Mouse (Mus musculus): ENCODE measurements around the gene Mog. TPM values are rescaled to one million over a fixed set of nuclear protein-coding genes. Genes with fewer than 3 reads are reported as not detected.

Mog gene
- polyA plus RNA-seq, 2 experiments, result not detected

GRCm38 (mm10) chr17:36971172-36971850 is 51.9 kb downstream of the Mog start:
- H3K9me3 ChIP-seq (ENCODE audit: control insufficient read depth, low read length), result no peaks in the 10 kb centered on the region
- 78% methylated on average over 6 of the region's 6 CpGs for WGBS
- no peak for TF ChIP-seq POLR2A (IDR thresholded peaks at IDR 0.05; ENCODE audit: borderline replicate concordance, extremely low read depth, insufficient read depth, insufficient read length)
- DNase-seq (ENCODE audit: low spot score) (no peak), ATAC-seq (ENCODE audit: low FRiP score, low read depth) (no peak)
- H3K27ac ChIP-seq (replicated peaks; ENCODE audit: low read depth, low read length), result no peak overlapping the region
- no peaks in the 10 kb centered on the region for H3K36me3 ChIP-seq (ENCODE audit: control insufficient read depth, insufficient read depth, low read length)
- no peak overlapping the region for H3K4me3 ChIP-seq (replicated peaks; ENCODE audit: low read length)
- no peaks in the 10 kb centered on the region for H3K4me1 ChIP-seq (ENCODE audit: control insufficient read depth, insufficient read depth, low read length)
- no peak overlapping the region for H3K4me2 ChIP-seq (replicated peaks; ENCODE audit: low read depth, low read length, severe bottlenecking)
- no peaks in the 10 kb centered on the region for H3K27me3 ChIP-seq (ENCODE audit: control insufficient read depth, insufficient read depth, low read length)
- no peak overlapping the region for H3K9ac ChIP-seq (ENCODE audit: low read depth, low read length, severe bottlenecking)

- no peak for DNase-seq (ENCODE audit: low spot score)
- Histone ChIP-seq H3K4me2 (replicated peaks; ENCODE audit: low read depth, low read length, severe bottlenecking) (no peak overlapping the region), H3K4me3 (replicated peaks; ENCODE audit: low read length) (no peak overlapping the region), H3K4me1 (ENCODE audit: control insufficient read depth, insufficient read depth, low read length) (no peaks in the 10 kb centered on the region), H3K36me3 (ENCODE audit: control insufficient read depth, insufficient read depth, low read length) (no peaks in the 10 kb centered on the region), H3K27me3 (ENCODE audit: control insufficient read depth, insufficient read depth, low read length) (no peaks in the 10 kb centered on the region), H3K9ac (ENCODE audit: low read depth, low read length, severe bottlenecking) (no peak overlapping the region), H3K27ac (replicated peaks; ENCODE audit: low read depth, low read length) (no peak overlapping the region), H3K9me3 (ENCODE audit: control insufficient read depth, low read length) (no peaks in the 10 kb centered on the region)
- 80% methylated on average over 14 of the region's 14 CpGs for WGBS
- no peak for ATAC-seq (ENCODE audit: low FRiP score, low read depth)
- no peak for TF ChIP-seq POLR2A (IDR thresholded peaks at IDR 0.05; ENCODE audit: borderline replicate concordance, extremely low read depth, insufficient read depth, insufficient read length)
These were observed 52.8 kb downstream of the Mog start for GRCm38 (mm10) chr17:36970316-36970890.

DNA sequence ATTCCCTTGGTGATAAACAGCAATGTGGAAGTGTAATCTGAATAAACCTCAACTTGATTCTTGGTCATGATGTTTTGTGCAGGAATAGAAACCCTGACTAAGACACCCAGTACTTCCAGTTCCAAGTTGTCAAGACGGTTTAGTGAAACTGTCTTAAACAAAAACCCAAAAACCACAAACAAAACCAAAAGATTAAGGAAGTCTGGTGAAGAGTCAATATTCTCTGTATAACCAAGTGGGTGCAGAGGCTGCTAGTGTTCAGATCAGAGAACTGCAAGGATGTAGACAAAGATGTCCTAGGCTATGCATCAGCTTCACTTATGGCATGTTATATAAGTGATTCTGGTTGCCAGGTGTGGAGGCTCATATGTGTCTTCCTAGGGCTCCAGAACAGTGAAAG is 56.3 kb downstream of the Mog start:
- no peak for TF ChIP-seq POLR2A (IDR thresholded peaks at IDR 0.05; ENCODE audit: borderline replicate concordance, extremely low read depth, insufficient read depth, insufficient read length)
- WGBS, result 81% methylated on average over 1 of the region's 1 CpGs
- H3K4me3 ChIP-seq (replicated peaks; ENCODE audit: low read length), result no peak overlapping the region
- H3K9ac ChIP-seq (ENCODE audit: low read depth, low read length, severe bottlenecking), result no peak overlapping the region
- ATAC-seq (ENCODE audit: low FRiP score, low read depth), result no peak
- H3K36me3 ChIP-seq (ENCODE audit: control insufficient read depth, insufficient read depth, low read length), result no peaks in the 10 kb centered on the region
- H3K4me2 ChIP-seq (replicated peaks; ENCODE audit: low read depth, low read length, severe bottlenecking), result no peak overlapping the region
- H3K27ac ChIP-seq (replicated peaks; ENCODE audit: low read depth, low read length), result no peak overlapping the region
- H3K9me3 ChIP-seq (ENCODE audit: control insufficient read depth, low read length), result no peaks in the 10 kb centered on the region
- H3K27me3 ChIP-seq (ENCODE audit: control insufficient read depth, insufficient read depth, low read length), result no peaks in the 10 kb centered on the region
- no peaks in the 10 kb centered on the region for H3K4me1 ChIP-seq (ENCODE audit: control insufficient read depth, insufficient read depth, low read length)
- no peak for DNase-seq (ENCODE audit: low spot score)

DNA sequence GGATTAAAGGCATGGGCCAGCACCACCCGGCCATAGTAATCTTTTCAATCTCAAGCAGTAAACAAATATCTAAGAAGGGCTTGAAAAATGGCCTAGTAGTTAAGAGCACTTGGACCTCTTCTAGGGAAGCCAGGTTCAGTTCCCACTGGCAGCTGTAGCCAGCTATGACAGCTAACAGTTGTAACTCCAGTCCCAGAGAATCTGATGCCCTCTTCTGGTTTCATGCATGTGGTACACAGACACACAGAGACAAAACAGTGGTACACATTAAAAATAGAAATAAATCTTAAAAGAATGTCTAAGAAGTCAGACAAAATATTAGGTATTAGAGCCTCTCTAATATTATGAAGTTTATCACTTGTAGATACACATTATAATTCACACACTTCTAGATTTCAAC is 62.1 kb downstream of the Mog start:
- H3K9ac ChIP-seq (ENCODE audit: low read depth, low read length, severe bottlenecking), result no peak overlapping the region
- TF ChIP-seq POLR2A (IDR thresholded peaks at IDR 0.05; ENCODE audit: borderline replicate concordance, extremely low read depth, insufficient read depth, insufficient read length), result no peak
- no peak overlapping the region for H3K4me2 ChIP-seq (replicated peaks; ENCODE audit: low read depth, low read length, severe bottlenecking)
- WGBS, result 83% methylated on average over 1 of the region's 1 CpGs
- H3K27ac ChIP-seq (replicated peaks; ENCODE audit: low read depth, low read length), result no peak overlapping the region
- H3K36me3 ChIP-seq (ENCODE audit: control insufficient read depth, insufficient read depth, low read length), result peaks cover 8% of the 10 kb centered on the region; the same call in 1 of the 2 replicates
- peaks cover 7% of the 10 kb centered on the region for H3K4me1 ChIP-seq (ENCODE audit: control insufficient read depth, insufficient read depth, low read length)
- no peaks in the 10 kb centered on the region for H3K27me3 ChIP-seq (ENCODE audit: control insufficient read depth, insufficient read depth, low read length)
- no peak for ATAC-seq (ENCODE audit: low FRiP score, low read depth)
- H3K9me3 ChIP-seq (ENCODE audit: control insufficient read depth, low read length), result no peaks in the 10 kb centered on the region
- no peak for DNase-seq (ENCODE audit: low spot score)
- no peak overlapping the region for H3K4me3 ChIP-seq (replicated peaks; ENCODE audit: low read length)

Other genes with a start within 250 kb of the Mog start
- not detected in 2 replicates for gene H2-M10.6, start 211.2 kb downstream of the Mog start, polyA plus RNA-seq (2012; rRNA removed)
- not detected in 2 replicates for gene H2-M10.6, start 211.2 kb downstream of the Mog start, polyA plus RNA-seq (2014; fragmentation: Nextera tagmentation; extraction: Ambion mirVana)
- 41.0 and 43.5 TPM in 2 replicates for gene Trim26, start 186.3 kb downstream of the Mog start, polyA plus RNA-seq (2012; rRNA removed)
- gene Trim26, start 186.3 kb downstream of the Mog start, polyA plus RNA-seq (2014; fragmentation: Nextera tagmentation; extraction: Ambion mirVana), result 33.9 and 38.1 TPM in 2 replicates
- gene Trim15, start 156.2 kb downstream of the Mog start, polyA plus RNA-seq (2012; rRNA removed), result not detected in 2 replicates
- gene Trim15, start 156.2 kb downstream of the Mog start, polyA plus RNA-seq (2014; fragmentation: Nextera tagmentation; extraction: Ambion mirVana), result 0.18 and 0.21 TPM in 2 replicates
- gene Trim10, start 153.8 kb downstream of the Mog start, polyA plus RNA-seq (2012; rRNA removed), result 0.67 and 0.91 TPM in 2 replicates
- gene Trim10, start 153.8 kb downstream of the Mog start, polyA plus RNA-seq (2014; fragmentation: Nextera tagmentation; extraction: Ambion mirVana), result 2.7 and 3.1 TPM in 2 replicates
- 0.08 TPM in 1 of 2 replicates, not detected in the other for gene Trim40, start 133.3 kb downstream of the Mog start, polyA plus RNA-seq (2012; rRNA removed)
- not detected in 2 replicates for gene Trim40, start 133.3 kb downstream of the Mog start, polyA plus RNA-seq (2014; fragmentation: Nextera tagmentation; extraction: Ambion mirVana)
- not detected in 2 replicates for gene Trim31, start 125.3 kb downstream of the Mog start, polyA plus RNA-seq (2012; rRNA removed)
- gene Trim31, start 125.3 kb downstream of the Mog start, polyA plus RNA-seq (2014; fragmentation: Nextera tagmentation; extraction: Ambion mirVana), result not detected in 2 replicates
- 3.2 and 4.0 TPM in 2 replicates for gene Rnf39, start 80.5 kb downstream of the Mog start, polyA plus RNA-seq (2012; rRNA removed)
- gene Rnf39, start 80.5 kb downstream of the Mog start, polyA plus RNA-seq (2014; fragmentation: Nextera tagmentation; extraction: Ambion mirVana), result 2.8 and 3.5 TPM in 2 replicates
- 81.5 and 116 TPM in 2 replicates for gene Ppp1r11, start 71.7 kb downstream of the Mog start, polyA plus RNA-seq (2012; rRNA removed)
- 125 and 128 TPM in 2 replicates for gene Ppp1r11, start 71.7 kb downstream of the Mog start, polyA plus RNA-seq (2014; fragmentation: Nextera tagmentation; extraction: Ambion mirVana)
- gene Znrd1, start 64.8 kb downstream of the Mog start, polyA plus RNA-seq (2012; rRNA removed), result 73.7 and 81.6 TPM in 2 replicates
- gene Znrd1, start 64.8 kb downstream of the Mog start, polyA plus RNA-seq (2014; fragmentation: Nextera tagmentation; extraction: Ambion mirVana), result 103 and 108 TPM in 2 replicates
- 1.8 and 5.9 TPM in 2 replicates for gene Znrd1as, start 64.8 kb downstream of the Mog start, polyA plus RNA-seq (2012; rRNA removed)
- 5.8 and 5.9 TPM in 2 replicates for gene Znrd1as, start 64.8 kb downstream of the Mog start, polyA plus RNA-seq (2014; fragmentation: Nextera tagmentation; extraction: Ambion mirVana)
- gene 2410137M14Rik, start 42.2 kb downstream of the Mog start, polyA plus RNA-seq (2012; rRNA removed), result 0.53 and 0.58 TPM in 2 replicates
- not detected in 2 replicates for gene 2410137M14Rik, start 42.2 kb downstream of the Mog start, polyA plus RNA-seq (2014; fragmentation: Nextera tagmentation; extraction: Ambion mirVana)
- 6.3 and 7.4 TPM in 2 replicates for gene H2-M5, start 33.9 kb downstream of the Mog start, polyA plus RNA-seq (2012; rRNA removed)
- gene H2-M5, start 33.9 kb downstream of the Mog start, polyA plus RNA-seq (2014; fragmentation: Nextera tagmentation; extraction: Ambion mirVana), result 0.29 and 0.61 TPM in 2 replicates
- gene Zfp57, start 22.2 kb downstream of the Mog start, polyA plus RNA-seq (2012; rRNA removed), result 140 and 149 TPM in 2 replicates
- gene Zfp57, start 22.2 kb downstream of the Mog start, polyA plus RNA-seq (2014; fragmentation: Nextera tagmentation; extraction: Ambion mirVana), result 85.9 and 86.1 TPM in 2 replicates
- 111 and 139 TPM in 2 replicates for gene Gabbr1, start 22.6 kb upstream of the Mog start, polyA plus RNA-seq (2012; rRNA removed)
- 8.4 and 11.1 TPM in 2 replicates for gene Gabbr1, start 22.6 kb upstream of the Mog start, polyA plus RNA-seq (2014; fragmentation: Nextera tagmentation; extraction: Ambion mirVana)
- not detected in 2 replicates for gene Olfr90, start 65.1 kb upstream of the Mog start, polyA plus RNA-seq (2012; rRNA removed)
- gene Olfr90, start 65.1 kb upstream of the Mog start, polyA plus RNA-seq (2014; fragmentation: Nextera tagmentation; extraction: Ambion mirVana), result not detected in 2 replicates
- not detected in 2 replicates for gene Olfr91, start 74.9 kb upstream of the Mog start, polyA plus RNA-seq (2012; rRNA removed)
- gene Olfr91, start 74.9 kb upstream of the Mog start, polyA plus RNA-seq (2014; fragmentation: Nextera tagmentation; extraction: Ambion mirVana), result 0.07 TPM in 1 of 2 replicates, not detected in the other
- gene Olfr92, start 96.7 kb upstream of the Mog start, polyA plus RNA-seq (2012; rRNA removed), result not detected in 2 replicates
- gene Olfr92, start 96.7 kb upstream of the Mog start, polyA plus RNA-seq (2014; fragmentation: Nextera tagmentation; extraction: Ambion mirVana), result not detected in 2 replicates
- gene Olfr93, start 138.1 kb upstream of the Mog start, polyA plus RNA-seq (2012; rRNA removed), result not detected in 2 replicates
- not detected in 2 replicates for gene Olfr93, start 138.1 kb upstream of the Mog start, polyA plus RNA-seq (2014; fragmentation: Nextera tagmentation; extraction: Ambion mirVana)
- gene Ubd, start 170.5 kb upstream of the Mog start, polyA plus RNA-seq (2012; rRNA removed), result not detected in 2 replicates
- not detected in 2 replicates for gene Ubd, start 170.5 kb upstream of the Mog start, polyA plus RNA-seq (2014; fragmentation: Nextera tagmentation; extraction: Ambion mirVana)
- gene Olfr94, start 177.6 kb upstream of the Mog start, polyA plus RNA-seq (2012; rRNA removed), result not detected in 2 replicates
- not detected in 2 replicates for gene Olfr94, start 177.6 kb upstream of the Mog start, polyA plus RNA-seq (2014; fragmentation: Nextera tagmentation; extraction: Ambion mirVana)
- gene Olfr95, start 189.7 kb upstream of the Mog start, polyA plus RNA-seq (2012; rRNA removed), result not detected in 2 replicates
- not detected in 2 replicates for gene Olfr95, start 189.7 kb upstream of the Mog start, polyA plus RNA-seq (2014; fragmentation: Nextera tagmentation; extraction: Ambion mirVana)
- gene Olfr96, start 196.7 kb upstream of the Mog start, polyA plus RNA-seq (2012; rRNA removed), result not detected in 2 replicates
- gene Olfr96, start 196.7 kb upstream of the Mog start, polyA plus RNA-seq (2014; fragmentation: Nextera tagmentation; extraction: Ambion mirVana), result not detected in 2 replicates
- gene Olfr97, start 213.9 kb upstream of the Mog start, polyA plus RNA-seq (2012; rRNA removed), result not detected in 2 replicates
- not detected in 2 replicates for gene Olfr97, start 213.9 kb upstream of the Mog start, polyA plus RNA-seq (2014; fragmentation: Nextera tagmentation; extraction: Ambion mirVana)
- gene Olfr98, start 240.4 kb upstream of the Mog start, polyA plus RNA-seq (2012; rRNA removed), result not detected in 2 replicates
- gene Olfr98, start 240.4 kb upstream of the Mog start, polyA plus RNA-seq (2014; fragmentation: Nextera tagmentation; extraction: Ambion mirVana), result not detected in 2 replicates
- gene H2-M3, start 246.8 kb upstream of the Mog start, polyA plus RNA-seq (2012; rRNA removed), result 1.00 and 1.4 TPM in 2 replicates
- gene H2-M3, start 246.8 kb upstream of the Mog start, polyA plus RNA-seq (2014; fragmentation: Nextera tagmentation; extraction: Ambion mirVana), result 1.3 and 2.6 TPM in 2 replicates